In genomic region chr9:64731029-64731560, GRCm38 (mm10) we compare ENCODE assay signal across 12 mouse cellular contexts.
"Had no signal": no experiment of that assay in that cellular context is flagged by ENCODE, and none has a peak within 500 bp of the region (broad histone marks: within the 10 kb centered on the region; RNA-seq: fewer than 3 reads in every experiment).

No protein-coding gene starts in this region.

- H3K4me3 ChIP-seq: limb, embryonic 12.5 days; liver, embryonic 12.5 days; midbrain, embryonic 12.5 days had no signal

- H3K4me2 ChIP-seq: limb, embryonic 12.5 days; liver, embryonic 12.5 days; midbrain, embryonic 12.5 days had no signal

- H3K27ac ChIP-seq: limb, embryonic 12.5 days; liver, embryonic 12.5 days; midbrain, embryonic 12.5 days had no signal

- H3K9ac ChIP-seq: limb, embryonic 12.5 days; liver, embryonic 12.5 days; midbrain, embryonic 12.5 days had no signal

- H3K9me3 ChIP-seq: limb, embryonic 12.5 days; liver, embryonic 12.5 days; midbrain, embryonic 12.5 days had no signal

- DNase-seq: kidney, adult 9 months; kidney, postnatal 14 days; lung, postnatal 36 days; right cerebral cortex, postnatal 14 days; thymus, adult 2 months; thymus, postnatal 25 days had no signal

- H3K4me1 ChIP-seq: limb, embryonic 12.5 days had no signal

- ATAC-seq: inflammation-experienced regulatory T-cells, adult 6 months; intestine, postnatal 0 days; liver, embryonic 12.5 days; lung, postnatal 0 days had no signal

- H3K27me3 ChIP-seq: limb, embryonic 12.5 days; liver, embryonic 12.5 days; midbrain, embryonic 12.5 days had no signal
